Mouse (Mus musculus) forebrain, embryonic 15.5 days (tissue): ENCODE data around the gene Thsd7b. TPM values are rescaled to one million over a fixed set of nuclear protein-coding genes. Genes with fewer than 3 reads are reported as not detected.

Source experiments
- ATAC-seq: fragments of 200-750 bp; cut with Nextera tagmentation; replicated peaks from 2 replicates; pipeline ENCODE4 v1.8.0; 2017; ENCODE audit warnings: mild to moderate bottlenecking, moderate TSS enrichment, moderate library complexity
- H3K27ac ChIP-seq: fragments of 300-500 bp; sonication (generic); replicated peaks from 2 replicates; pipeline ENCODE4 v1.5.1; 2015; ENCODE audit warnings: mild to moderate bottlenecking, inconsistent platforms
- H3K27me3 ChIP-seq: fragments of 300-500 bp; sonication (generic); 2 replicates; pipeline ENCODE4 v1.6.1; 2015; ENCODE audit warnings: inconsistent platforms
- H3K36me3 ChIP-seq: fragments of 300-500 bp; sonication (generic); 2 replicates; pipeline ENCODE4 v1.6.1; 2015; ENCODE audit warnings: mild to moderate bottlenecking, inconsistent platforms
- H3K4me1 ChIP-seq: fragments of 300-500 bp; sonication (generic); 2 replicates; pipeline ENCODE4 v1.6.1; 2015; ENCODE audit warnings: inconsistent platforms
- H3K4me2 ChIP-seq: fragments of 300-500 bp; sonication (generic); replicated peaks from 2 replicates; pipeline ENCODE4 v1.6.1; 2015; ENCODE audit warnings: mild to moderate bottlenecking, inconsistent platforms
- H3K4me3 ChIP-seq: fragments of 300-500 bp; sonication (generic); 2 replicates; pipeline ENCODE4 v1.5.1; 2015; ENCODE audit warnings: mild to moderate bottlenecking, inconsistent platforms
- H3K9ac ChIP-seq: fragments of 300-500 bp; sonication (generic); replicated peaks from 2 replicates; pipeline ENCODE4 v1.6.1; 2015; ENCODE audit warnings: mild to moderate bottlenecking, inconsistent platforms
- H3K9me3 ChIP-seq: fragments of 300-500 bp; sonication (generic); 2 replicates; pipeline ENCODE4 v1.6.1; 2016; ENCODE audit warnings: inconsistent platforms
- WGBS: fragments of 180-500 bp; shearing (Covaris S2); methylation state at CpG from one replicate; pipeline ENCODE4 v1.1.7; 2015; ENCODE audit warnings: mixed read lengths; 5-methylcytosine and 5-hydroxymethylcytosine counted together
- polyA plus RNA-seq: library from polyadenylated mRNA; unstranded; fragments of >200 nt; fragmentation: Nextera tagmentation; extraction: Ambion mirVana; gene quantifications from 2 replicates; pipeline ENCODE4 v1.2.1, GENCODE M21; 2015

Thsd7b gene
- polyA plus RNA-seq, 1 experiment from 2014 or later = 6.2 TPM

DNA sequence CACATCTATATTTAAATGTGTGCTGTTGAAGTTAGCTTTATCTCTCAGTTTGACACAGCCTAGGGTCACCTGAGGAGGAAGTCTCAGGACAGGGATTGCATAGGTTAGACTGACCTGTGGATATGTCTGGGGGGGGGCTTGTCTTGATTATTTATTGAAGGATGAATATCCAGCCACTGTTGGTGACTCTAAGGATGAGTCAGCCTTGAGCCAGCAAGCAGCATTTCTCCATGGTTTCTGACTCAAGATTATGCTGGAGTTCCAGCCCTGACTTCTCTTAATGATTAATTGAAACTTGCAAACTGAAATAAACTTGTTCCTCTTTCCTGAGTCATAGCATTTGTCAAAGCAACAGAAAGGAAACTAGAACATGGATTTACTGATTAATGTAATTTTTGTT is 113.4 kb downstream of the Thsd7b start:
- Histone ChIP-seq H3K9ac (no peak overlapping the region), H3K27me3 (no peaks in the 10 kb centered on the region), H3K27ac (no peak overlapping the region), H3K4me3 (no peak overlapping the region), H3K9me3 (no peaks in the 10 kb centered on the region), H3K4me1 (no peaks in the 10 kb centered on the region), H3K4me2 (no peak overlapping the region), H3K36me3 (no peaks in the 10 kb centered on the region)
- ATAC-seq = no peak

DNA sequence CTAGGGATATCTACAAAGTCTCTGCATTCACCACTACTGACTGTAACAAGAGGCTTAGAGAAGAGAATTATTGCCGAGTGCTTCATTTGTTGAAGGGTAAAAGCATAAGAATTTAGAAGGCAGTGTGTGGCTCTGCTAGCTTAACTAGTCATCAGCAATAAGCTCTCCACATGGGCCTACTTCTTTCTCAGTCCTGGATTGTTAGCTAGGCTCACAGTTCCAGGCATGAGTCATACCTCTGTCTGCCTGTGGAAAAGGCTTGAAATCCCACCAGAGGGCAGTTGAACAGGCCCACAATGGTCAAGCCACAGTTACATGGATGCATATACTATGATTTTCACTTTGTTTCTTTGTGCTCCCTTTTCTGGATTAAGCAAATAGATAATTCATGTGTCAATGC is 138.5 kb downstream of the Thsd7b start:
- 91% methylated on average over 1 of the region's 1 CpGs for WGBS
- no peaks in the 10 kb centered on the region for H3K36me3 ChIP-seq
- ATAC-seq = no peak
- H3K9ac ChIP-seq = no peak overlapping the region
- no peak overlapping the region for H3K4me3 ChIP-seq
- no peak overlapping the region for H3K27ac ChIP-seq
- H3K27me3 ChIP-seq = no peaks in the 10 kb centered on the region
- H3K9me3 ChIP-seq = no peaks in the 10 kb centered on the region
- no peaks in the 10 kb centered on the region for H3K4me1 ChIP-seq
- H3K4me2 ChIP-seq = no peak overlapping the region

DNA sequence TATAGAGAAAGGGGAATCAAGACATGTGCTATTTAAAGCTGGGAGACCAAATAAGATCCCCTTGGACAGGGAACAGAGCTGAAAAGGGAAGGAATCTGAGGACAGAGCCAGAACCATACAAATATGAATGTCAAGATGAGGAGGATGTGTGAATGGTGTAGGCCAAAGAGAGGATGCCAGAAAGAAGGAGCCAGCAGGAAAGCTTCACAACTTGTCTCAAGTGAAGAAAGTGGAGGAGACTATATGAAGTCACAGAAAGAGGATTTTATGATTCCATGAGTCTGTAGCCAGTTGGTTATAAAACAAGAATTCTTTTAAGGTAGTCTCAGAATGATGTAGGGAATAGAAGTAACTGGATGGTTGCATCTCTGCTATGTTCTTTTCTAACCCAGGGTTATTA is 148.5 kb downstream of the Thsd7b start:
- Histone ChIP-seq H3K4me1 (no peaks in the 10 kb centered on the region), H3K36me3 (no peaks in the 10 kb centered on the region), H3K9me3 (no peaks in the 10 kb centered on the region), H3K27me3 (no peaks in the 10 kb centered on the region), H3K4me2 (no peak overlapping the region), H3K9ac (no peak overlapping the region), H3K4me3 (no peak overlapping the region), H3K27ac (no peak overlapping the region)
- ATAC-seq = no peak

GRCm38 (mm10) chr1:129464414-129464813 is 191.3 kb downstream of the Thsd7b start:
- WGBS = 78% methylated on average over 2 of the region's 2 CpGs
- no peak overlapping the region for H3K27ac ChIP-seq

DNA sequence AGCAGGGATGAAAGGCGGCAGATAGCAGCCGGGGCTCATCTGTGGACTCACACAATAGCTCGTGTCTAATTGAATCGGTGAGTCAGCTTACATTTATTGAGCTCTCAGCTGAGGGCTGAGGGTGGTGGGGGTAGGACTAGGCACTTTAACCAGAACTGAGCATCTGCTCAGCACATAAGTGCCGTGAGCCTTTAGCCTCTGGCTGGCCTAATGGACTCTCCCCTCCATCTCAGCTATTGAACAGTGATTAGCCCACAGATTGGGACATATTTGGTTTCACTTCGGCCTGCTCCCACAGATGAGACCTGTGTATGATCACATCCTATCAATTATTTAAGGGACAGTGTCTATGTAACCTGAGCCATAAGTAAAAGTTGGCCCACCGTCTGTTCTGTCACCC is 200.4 kb downstream of the Thsd7b start:
- Histone ChIP-seq H3K4me3 (no peak overlapping the region), H3K27me3 (no peaks in the 10 kb centered on the region), H3K4me1 (0 out of 2 replicates have a peak, but pooled peaks cover 2% of the 10 kb centered on the region), H3K36me3 (no peaks in the 10 kb centered on the region), H3K9ac (no peak overlapping the region), H3K9me3 (no peaks in the 10 kb centered on the region), H3K27ac (no peak overlapping the region), H3K4me2 (no peak overlapping the region)
- no peak; the same call in 1 of the 2 replicates for ATAC-seq
- WGBS = 56% methylated on average over 7 of the region's 7 CpGs

More at GRCm38 (mm10) chr1:129464414-129464813, 191.3 kb downstream of the Thsd7b start:
- no peak for ATAC-seq
- H3K9me3 ChIP-seq = no peaks in the 10 kb centered on the region
- no peak overlapping the region for H3K4me2 ChIP-seq
- H3K27me3 ChIP-seq = no peaks in the 10 kb centered on the region
- no peak overlapping the region for H3K4me3 ChIP-seq
- H3K4me1 ChIP-seq = no peaks in the 10 kb centered on the region
- H3K36me3 ChIP-seq = no peaks in the 10 kb centered on the region
- no peak overlapping the region for H3K9ac ChIP-seq

GRCm38 (mm10) chr1:129484266-129485031 is 211.3 kb downstream of the Thsd7b start:
- Histone ChIP-seq H3K4me1 (no peaks in the 10 kb centered on the region), H3K9me3 (no peaks in the 10 kb centered on the region), H3K4me3 (no peak overlapping the region), H3K27me3 (no peaks in the 10 kb centered on the region), H3K27ac (no peak overlapping the region), H3K9ac (no peak overlapping the region), H3K36me3 (no peaks in the 10 kb centered on the region), H3K4me2 (no peak overlapping the region)
- ATAC-seq = no peak
- 65% methylated on average over 5 of the region's 5 CpGs for WGBS

DNA sequence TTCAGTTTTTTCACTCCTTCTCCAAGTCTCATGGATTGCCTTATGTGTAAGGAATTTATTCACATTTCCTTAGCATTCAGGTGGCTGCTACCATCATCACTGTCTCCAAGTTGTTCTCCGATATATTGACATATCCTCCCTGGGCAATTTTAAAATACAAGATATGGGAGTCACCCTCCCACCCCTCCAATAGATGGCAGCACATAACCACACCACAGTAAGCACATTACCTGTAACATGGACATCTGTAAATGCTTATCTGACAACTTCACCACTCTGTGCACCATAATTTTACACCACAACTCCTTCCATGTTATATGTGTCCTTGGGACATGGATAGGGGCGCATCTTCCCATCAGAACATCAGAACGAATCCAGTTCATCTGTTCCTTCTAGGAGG is 218.0 kb downstream of the Thsd7b start:
- Histone ChIP-seq H3K4me1 (no peaks in the 10 kb centered on the region), H3K4me2 (no peak overlapping the region), H3K9ac (no peak overlapping the region), H3K9me3 (no peaks in the 10 kb centered on the region), H3K27ac (no peak overlapping the region), H3K27me3 (no peaks in the 10 kb centered on the region), H3K4me3 (no peak overlapping the region), H3K36me3 (no peaks in the 10 kb centered on the region)
- ATAC-seq = no peak
- 95% methylated on average over 3 of the region's 3 CpGs for WGBS

- no peak overlapping the region for H3K27ac ChIP-seq
- H3K9me3 ChIP-seq = no peaks in the 10 kb centered on the region
- no peaks in the 10 kb centered on the region for H3K36me3 ChIP-seq
- H3K27me3 ChIP-seq = no peaks in the 10 kb centered on the region
- no peaks in the 10 kb centered on the region for H3K4me1 ChIP-seq
- H3K9ac ChIP-seq = no peak overlapping the region
- no peak overlapping the region for H3K4me2 ChIP-seq
- H3K4me3 ChIP-seq = no peak overlapping the region
- no peak for ATAC-seq
- 86% methylated on average over 1 of the region's 1 CpGs for WGBS
Measured at GRCm38 (mm10) chr1:129493929-129494328, 220.8 kb downstream of the Thsd7b start.

- Histone ChIP-seq H3K9ac (no peak overlapping the region), H3K9me3 (no peaks in the 10 kb centered on the region), H3K27ac (no peak overlapping the region), H3K4me3 (no peak overlapping the region), H3K27me3 (no peaks in the 10 kb centered on the region), H3K4me1 (no peaks in the 10 kb centered on the region), H3K4me2 (no peak overlapping the region), H3K36me3 (no peaks in the 10 kb centered on the region)
- WGBS = 86% methylated on average over 3 of the region's 3 CpGs
- ATAC-seq = no peak
Measured at GRCm38 (mm10) chr1:129501707-129502106, 228.6 kb downstream of the Thsd7b start.

GRCm38 (mm10) chr1:129516379-129516778 is 243.3 kb downstream of the Thsd7b start:
- Histone ChIP-seq H3K9me3 (no peaks in the 10 kb centered on the region), H3K4me2 (no peak overlapping the region), H3K9ac (no peak overlapping the region), H3K27ac (no peak overlapping the region), H3K4me3 (no peak overlapping the region), H3K36me3 (no peaks in the 10 kb centered on the region), H3K27me3 (no peaks in the 10 kb centered on the region), H3K4me1 (no peaks in the 10 kb centered on the region)
- WGBS = 88% methylated on average over 1 of the region's 1 CpGs
- no peak for ATAC-seq

- Histone ChIP-seq H3K4me1 (no peaks in the 10 kb centered on the region), H3K36me3 (no peaks in the 10 kb centered on the region), H3K27me3 (no peaks in the 10 kb centered on the region), H3K4me3 (no peak overlapping the region), H3K9me3 (no peaks in the 10 kb centered on the region), H3K9ac (no peak overlapping the region), H3K27ac (no peak overlapping the region), H3K4me2 (no peak overlapping the region)
- 60% methylated on average over 5 of the region's 5 CpGs for WGBS
- no peak; the same call in 1 of the 2 replicates for ATAC-seq
Measured at GRCm38 (mm10) chr1:129519751-129520150, 246.6 kb downstream of the Thsd7b start.

- H3K27ac ChIP-seq = no peak overlapping the region
- no peak overlapping the region for H3K4me2 ChIP-seq
- H3K9me3 ChIP-seq = no peaks in the 10 kb centered on the region
- H3K27me3 ChIP-seq = no peaks in the 10 kb centered on the region
- 87% methylated on average over 2 of the region's 2 CpGs for WGBS
- H3K9ac ChIP-seq = no peak overlapping the region
- ATAC-seq = no peak
- H3K36me3 ChIP-seq = no peaks in the 10 kb centered on the region
- H3K4me3 ChIP-seq = no peak overlapping the region
- H3K4me1 ChIP-seq = no peaks in the 10 kb centered on the region
Measured at GRCm38 (mm10) chr1:129526967-129527366, 253.9 kb downstream of the Thsd7b start.

GRCm38 (mm10) chr1:129532206-129532605 is 259.1 kb downstream of the Thsd7b start:
- Histone ChIP-seq H3K4me2 (no peak overlapping the region), H3K4me3 (no peak overlapping the region), H3K9me3 (no peaks in the 10 kb centered on the region), H3K27me3 (no peaks in the 10 kb centered on the region), H3K27ac (no peak overlapping the region), H3K36me3 (no peaks in the 10 kb centered on the region), H3K4me1 (no peaks in the 10 kb centered on the region), H3K9ac (no peak overlapping the region)
- ATAC-seq = no peak
- 78% methylated on average over 3 of the region's 3 CpGs for whole genome bisulfite sequencing
